Mouse (Mus musculus) heart, embryonic 14.5 days (tissue): ENCODE data around the gene Thrsp. TPM values are rescaled to one million over a fixed set of nuclear protein-coding genes. Genes with fewer than 3 reads are reported as not detected.

Experiments
- ATAC-seq: fragments of 200-750 bp; cut with Nextera tagmentation; 2 replicates; pipeline ENCODE4 v1.8.0; 2017; ENCODE audit warnings: low read depth, moderate TSS enrichment; ENCODE audit not compliant: insufficient number of reproducible peaks, insufficient read depth, low FRiP score
- H3K27ac ChIP-seq, 2 experiments: fragments of 200-500 bp in 1 of 2; fragments of 300-500 bp in 1 of 2; sonication (generic) in 1 of 2; replicated peaks in 1 of 2; 2 replicates each; pipeline ENCODE4 v1.5.1; 2012 to 2014; ENCODE audit warnings: low read depth in 2 of 2, low read length in 2 of 2, control low read depth in 1 of 2, mild to moderate bottlenecking in 1 of 2, mixed read lengths in 1 of 2; ENCODE audit not compliant: control insufficient read depth in 1 of 2, insufficient read depth in 1 of 2
- H3K27me3 ChIP-seq: fragments of 300-500 bp; sonication (generic); 2 replicates; pipeline ENCODE4 v1.6.1; 2014; ENCODE audit warnings: mild to moderate bottlenecking, low read length, control low read depth; ENCODE audit not compliant: control insufficient read depth, insufficient read depth
- H3K36me3 ChIP-seq: fragments of 300-500 bp; sonication (generic); 2 replicates; pipeline ENCODE4 v1.6.1; 2014; ENCODE audit warnings: mild to moderate bottlenecking, control low read depth, low read length, mixed read lengths; ENCODE audit not compliant: control insufficient read depth, insufficient read depth
- H3K4me1 ChIP-seq, 2 experiments: fragments of 200-500 bp in 1 of 2; fragments of 300-500 bp in 1 of 2; sonication (generic) in 1 of 2; 2 replicates each; pipeline ENCODE4 v1.6.1; 2012 to 2014; ENCODE audit warnings: low read length in 2 of 2, control low read depth in 1 of 2, mixed read lengths in 1 of 2; ENCODE audit not compliant: control insufficient read depth in 2 of 2, insufficient read depth in 2 of 2
- H3K4me2 ChIP-seq: fragments of 300-500 bp; sonication (generic); 2 replicates; pipeline ENCODE4 v1.6.1; 2014; ENCODE audit warnings: mild to moderate bottlenecking, low read length
- H3K4me3 ChIP-seq, 2 experiments: fragments of 200-500 bp in 1 of 2; fragments of 300-500 bp in 1 of 2; sonication (generic) in 1 of 2; 2 replicates each; pipeline ENCODE4 v1.5.1; 2012 to 2014; ENCODE audit warnings: low read length in 2 of 2, mild to moderate bottlenecking in 2 of 2, control low read depth in 1 of 2, low read depth in 1 of 2, moderate library complexity in 1 of 2; ENCODE audit not compliant: control insufficient read depth in 1 of 2, insufficient read depth in 1 of 2
- H3K9ac ChIP-seq: fragments of 300-500 bp; sonication (generic); 2 replicates; pipeline ENCODE4 v1.6.1; 2014; ENCODE audit warnings: mild to moderate bottlenecking, low read length
- H3K9me3 ChIP-seq: fragments of 300-500 bp; sonication (generic); 2 replicates; pipeline ENCODE4 v1.6.1; 2016; ENCODE audit warnings: low read length, control low read depth; ENCODE audit not compliant: control insufficient read depth
- WGBS: fragments of 180-500 bp; shearing (Covaris S2); extraction: QIAGEN DNeasy Blood & Tissue Kit; methylation state at CpG from one replicate; pipeline ENCODE4 v1.1.7; 2014; 5-methylcytosine and 5-hydroxymethylcytosine counted together
- polyA plus RNA-seq: library from polyadenylated mRNA; unstranded; fragments of >200 nt; fragmentation: Nextera tagmentation; extraction: Ambion mirVana; gene quantifications from 2 replicates; pipeline ENCODE4 v1.2.1, GENCODE M21; 2014

Thrsp gene
- polyA plus RNA-seq, 1 experiment from 2014 or later = 1.6 TPM

DNA sequence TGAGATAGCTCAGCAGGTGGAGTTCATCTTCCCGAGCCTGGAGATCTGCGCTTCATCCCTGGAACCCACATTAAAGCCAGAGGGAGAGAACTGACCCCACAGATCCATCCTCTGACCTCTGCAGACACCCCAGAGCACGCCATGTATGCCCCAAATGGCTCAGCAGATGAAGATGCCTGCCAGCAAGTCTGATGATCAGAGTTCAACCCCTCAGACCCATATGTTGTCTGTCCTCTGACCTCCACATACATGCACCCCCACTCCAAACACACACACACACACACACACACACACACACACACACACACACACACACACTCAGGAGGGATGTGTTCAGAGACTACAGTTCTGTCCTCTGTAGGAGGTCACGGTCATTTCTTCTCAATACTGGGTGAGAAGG lies 1.1 kb downstream of the Thrsp start:
- Histone ChIP-seq H3K27ac (no peak overlapping the region), H3K27me3 (no peaks in the 10 kb centered on the region), H3K36me3 (peaks cover 6% of the 10 kb centered on the region; the same call in 1 of the 2 replicates), H3K4me1 (peaks cover 16 to 30% of the 10 kb centered on the region in 2 experiments), H3K9ac (no peak overlapping the region), H3K9me3 (no peaks in the 10 kb centered on the region), H3K4me2 (no peak overlapping the region), H3K4me3 (no peak overlapping the region)
- 83% methylated on average over 4 of the region's 4 CpGs for WGBS
- no peak for ATAC-seq

DNA sequence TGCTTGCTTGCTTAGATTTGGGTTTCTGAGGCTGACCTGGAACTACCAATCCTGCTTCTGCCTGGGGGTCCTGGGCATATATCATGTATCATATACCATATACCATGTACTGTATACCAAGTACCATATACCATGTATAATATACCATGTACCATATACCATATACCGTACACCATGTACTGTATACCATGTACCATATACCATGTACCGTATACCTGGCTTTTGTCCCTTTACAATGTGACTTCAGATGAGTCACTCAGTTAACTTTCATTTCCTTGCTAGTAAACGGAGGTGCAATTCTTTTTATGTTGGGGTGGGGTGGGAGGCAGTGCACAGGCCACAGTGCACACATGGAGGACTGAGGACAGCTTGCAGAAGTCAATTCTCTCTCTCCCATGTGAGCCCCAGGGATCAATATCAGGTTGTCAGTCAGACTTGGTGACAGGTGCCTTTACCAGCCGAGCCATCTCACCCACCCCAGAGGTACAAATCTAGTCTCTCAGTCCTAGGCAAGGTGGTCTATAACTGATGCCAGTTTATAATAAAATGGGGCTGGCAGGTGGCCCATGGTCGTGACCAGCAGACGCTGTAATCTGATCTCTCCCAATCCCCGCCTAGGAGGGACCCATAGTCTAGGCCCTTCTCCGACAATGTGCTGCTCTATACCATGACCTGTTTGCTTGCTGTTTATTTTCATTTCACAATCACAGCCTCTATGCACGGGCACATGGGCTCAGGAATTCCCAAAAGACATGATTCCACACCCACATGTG lies 2.4 kb downstream of the Thrsp start:
- Histone ChIP-seq H3K9ac (no peak overlapping the region), H3K27ac (no peak overlapping the region), H3K4me1 (peaks cover 11 to 26% of the 10 kb centered on the region in 2 experiments), H3K9me3 (no peaks in the 10 kb centered on the region), H3K4me3 (no peak overlapping the region), H3K36me3 (peaks cover 12% of the 10 kb centered on the region), H3K4me2 (no peak overlapping the region), H3K27me3 (no peaks in the 10 kb centered on the region)
- ATAC-seq = no peak
- 55% methylated on average over 9 of the region's 9 CpGs for WGBS

DNA sequence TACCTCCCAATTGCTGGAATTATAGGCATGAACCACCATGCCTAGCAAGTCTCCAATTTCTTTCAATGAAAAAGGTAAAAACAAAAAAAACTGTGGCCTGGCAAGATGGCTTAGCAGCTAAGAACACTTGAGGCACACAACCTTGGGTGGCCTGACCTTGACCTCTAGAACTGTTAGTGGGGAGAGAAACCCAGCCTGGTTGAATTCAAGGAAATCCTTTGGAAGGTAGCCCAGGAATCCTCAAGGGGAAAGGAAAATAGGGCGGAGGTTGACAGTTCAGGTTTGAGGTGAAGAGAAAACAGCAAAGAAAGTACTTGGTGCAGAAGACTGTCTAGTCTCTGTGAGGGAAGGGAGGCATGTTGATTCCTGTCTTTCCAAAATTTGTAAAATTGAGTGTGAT lies 3.1 kb downstream of the Thrsp start:
- Histone ChIP-seq H3K4me1 (peaks cover 11 to 26% of the 10 kb centered on the region in 2 experiments), H3K4me2 (no peak overlapping the region), H3K4me3 (no peak overlapping the region), H3K9me3 (no peaks in the 10 kb centered on the region), H3K9ac (no peak overlapping the region), H3K27me3 (no peaks in the 10 kb centered on the region), H3K36me3 (peaks cover 19% of the 10 kb centered on the region), H3K27ac (no peak overlapping the region)
- WGBS = 55% methylated on average over 1 of the region's 1 CpGs
- no peak for ATAC-seq

DNA sequence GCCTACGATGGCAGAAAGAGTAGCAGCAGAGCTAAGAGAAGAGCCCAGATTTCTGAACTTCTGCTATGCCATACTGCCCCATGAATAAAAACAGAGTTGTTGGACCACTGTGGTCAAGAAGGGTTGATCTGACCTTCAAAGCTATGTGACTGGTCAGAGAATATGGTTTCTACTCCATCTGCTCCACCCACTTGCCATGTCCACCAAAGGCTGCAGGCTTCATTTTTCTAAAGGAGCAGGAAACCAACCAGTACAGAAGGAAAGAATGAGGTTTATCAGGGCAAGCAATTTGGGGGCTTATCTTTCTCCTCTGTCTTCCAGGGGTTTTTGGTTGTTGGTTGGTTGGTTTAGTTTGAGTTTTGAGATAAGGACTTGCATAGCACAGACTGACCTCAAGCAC lies 3.5 kb downstream of the Thrsp start:
- no peak overlapping the region for H3K9ac ChIP-seq
- no peak for ATAC-seq
- no peak overlapping the region for H3K4me3 ChIP-seq
- no peak overlapping the region for H3K4me2 ChIP-seq
- no peak overlapping the region for H3K27ac ChIP-seq
- no peaks in the 10 kb centered on the region for H3K9me3 ChIP-seq
- WGBS = 93% methylated on average over 1 of the region's 1 CpGs
- H3K27me3 ChIP-seq = no peaks in the 10 kb centered on the region
- peaks cover 24% of the 10 kb centered on the region for H3K36me3 ChIP-seq
- peaks cover 10 to 25% of the 10 kb centered on the region in 2 experiments for H3K4me1 ChIP-seq

DNA sequence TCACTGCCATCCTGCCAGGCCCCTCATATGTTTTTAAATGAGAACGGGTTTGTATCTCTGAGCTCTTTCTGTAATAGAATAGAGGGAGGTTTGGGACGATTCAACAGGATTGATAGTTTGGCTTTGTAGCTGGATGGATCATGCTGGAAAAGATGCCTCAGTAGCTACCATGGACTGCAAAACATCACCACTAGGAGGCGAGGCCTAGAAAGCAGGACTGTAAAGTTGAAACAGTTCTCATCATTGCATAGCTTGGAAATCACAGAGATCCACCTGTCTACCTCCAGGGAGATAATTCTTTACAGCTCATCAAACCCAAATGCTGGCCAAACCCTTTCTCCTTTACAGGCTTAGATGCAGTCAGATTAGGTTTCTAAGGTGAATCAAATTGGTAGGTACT lies 6.0 kb downstream of the Thrsp start:
- no peak for ATAC-seq
- H3K9me3 ChIP-seq = no peaks in the 10 kb centered on the region
- whole genome bisulfite sequencing = 72% methylated on average over 3 of the region's 3 CpGs
- no peaks in the 10 kb centered on the region for H3K27me3 ChIP-seq
- H3K36me3 ChIP-seq = peaks cover 48% of the 10 kb centered on the region
- no peak overlapping the region for H3K9ac ChIP-seq
- H3K4me1 ChIP-seq = peaks cover 0 to 10% of the 10 kb centered on the region in 2 experiments; a peak in 2 of 4 replicates
- no peak overlapping the region for H3K4me3 ChIP-seq
- H3K4me2 ChIP-seq = no peak overlapping the region
- no peak overlapping the region for H3K27ac ChIP-seq

DNA sequence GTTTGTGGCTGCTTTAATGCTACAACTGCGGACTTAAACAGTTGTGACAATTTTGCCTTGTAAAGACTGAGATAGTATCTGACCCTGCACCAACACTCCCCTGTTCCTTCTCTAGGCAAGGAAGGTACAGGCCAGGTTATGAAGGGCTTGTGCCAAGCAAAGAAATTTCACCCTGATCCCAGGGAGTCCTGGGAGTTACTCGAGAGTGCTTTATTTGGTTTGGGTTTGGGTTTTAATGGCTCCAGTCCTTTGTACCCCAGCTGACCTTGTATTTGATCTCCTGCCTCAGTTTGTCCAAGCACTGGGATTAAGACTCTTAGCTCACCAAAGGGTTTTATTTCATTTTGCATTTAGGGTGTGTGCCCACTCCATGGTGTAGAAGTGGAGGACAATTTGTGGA lies 6.4 kb downstream of the Thrsp start:
- Histone ChIP-seq H3K9ac (no peak overlapping the region), H3K4me2 (no peak overlapping the region), H3K36me3 (peaks cover 48% of the 10 kb centered on the region), H3K27me3 (no peaks in the 10 kb centered on the region), H3K27ac (no peak overlapping the region), H3K4me1 (peaks cover 0 to 10% of the 10 kb centered on the region in 2 experiments; a peak in 2 of 4 replicates), H3K4me3 (no peak overlapping the region), H3K9me3 (no peaks in the 10 kb centered on the region)
- 91% methylated on average over 2 of the region's 2 CpGs for WGBS
- no peak for ATAC-seq

GRCm38 (mm10) chr7:97407145-97407544 lies 10.4 kb downstream of the Thrsp start:
- H3K27me3 ChIP-seq = no peaks in the 10 kb centered on the region
- no peak overlapping the region for H3K27ac ChIP-seq
- no peak overlapping the region for H3K4me3 ChIP-seq
- no peak for ATAC-seq
- 87% methylated on average over 10 of the region's 10 CpGs for WGBS
- peaks cover 42% of the 10 kb centered on the region for H3K36me3 ChIP-seq
- no peak overlapping the region for H3K4me2 ChIP-seq
- peaks cover 0 to 4% of the 10 kb centered on the region in 2 experiments; a peak in 2 of 4 replicates for H3K4me1 ChIP-seq
- H3K9ac ChIP-seq = no peak overlapping the region
- no peaks in the 10 kb centered on the region for H3K9me3 ChIP-seq
